Mouse (Mus musculus): ENCODE data around the gene Mospd1. TPM values are rescaled to one million over a fixed set of nuclear protein-coding genes. Genes with fewer than 3 reads are reported as not detected.
A peak's percentile ranks its signal among the peaks of the same experiment; 100 is the strongest.

Mospd1 gene
- polyA plus RNA-seq (2014; fragmentation: Nextera tagmentation; extraction: Ambion mirVana), result 51.1 and 54.2 TPM in 2 replicates

DNA sequence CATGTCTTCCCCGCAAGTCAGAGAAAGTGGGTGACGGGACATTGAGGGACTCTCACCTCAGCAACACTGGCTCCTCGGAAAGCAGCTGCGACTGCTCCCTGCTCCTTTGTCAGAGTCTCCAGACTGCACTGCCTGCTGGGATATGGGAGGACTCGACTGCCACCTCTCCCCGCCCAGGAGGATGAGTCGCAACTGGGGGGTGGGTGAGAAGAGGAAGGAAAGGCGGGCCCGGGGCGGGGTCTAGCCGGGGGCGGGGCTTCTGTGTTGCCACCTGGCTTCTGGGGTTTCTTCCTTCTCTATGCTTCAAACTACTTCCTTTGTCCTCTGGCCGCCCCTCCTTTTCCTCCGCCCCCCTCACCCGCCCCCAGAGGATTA is at the start of gene Mospd1:
TSS of gene Mospd1 (minus strand) at position 137 of the 375 bp plus-strand sequence.
- no peaks in the 10 kb centered on the region for H3K27me3 ChIP-seq (ENCODE audit: control insufficient read depth, insufficient read depth, low read length)
- 25% methylated on average over 8 of the region's 15 CpGs for WGBS (ENCODE audit: insufficient replicate concordance)
- no peaks in the 10 kb centered on the region for H3K9me3 ChIP-seq (replicated peaks; ENCODE audit: control insufficient read depth, low read length)
- H3K4me3 ChIP-seq (ENCODE audit: low read depth, low read length), result peak within 1 kb of the TSS; percentile 51
- H3K4me1 ChIP-seq (ENCODE audit: control insufficient read depth, insufficient read depth, low read length), result no peaks in the 10 kb centered on the region; the same call in 1 of the 2 replicates
- ATAC-seq (replicated peaks; ENCODE audit: insufficient number of reproducible peaks, low FRiP score, low TSS enrichment), result peak; percentile 95
- peak within 1 kb of the TSS; percentile 65 for H3K27ac ChIP-seq (ENCODE audit: low read depth, low read length)
- no peaks in the 10 kb centered on the region for H3K36me3 ChIP-seq (ENCODE audit: control insufficient read depth, insufficient read depth, low read length)
- H3K9ac ChIP-seq (ENCODE audit: low read depth, low read length), result peak within 1 kb of the TSS; percentile 80
- peak within 1 kb of the TSS; percentile 62 for H3K4me2 ChIP-seq

DNA sequence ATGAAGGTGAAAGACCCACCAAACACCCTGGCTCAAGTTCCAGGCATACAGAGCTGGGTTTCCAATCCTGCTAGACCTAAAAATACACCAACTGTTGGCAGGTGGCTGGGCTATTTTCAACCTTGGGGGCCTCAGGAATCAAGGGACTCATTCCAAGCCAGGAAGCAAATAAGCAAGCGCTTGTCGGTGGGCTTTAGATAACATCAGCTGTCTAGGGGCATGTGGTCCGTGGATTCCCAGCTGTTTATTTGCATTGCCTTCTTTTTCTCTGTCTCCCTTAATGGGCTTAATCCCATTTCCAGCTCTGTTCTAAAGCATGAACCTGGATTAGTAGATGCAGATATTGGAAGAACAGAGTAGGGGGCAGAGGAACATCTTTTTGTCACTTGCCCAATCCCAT is 16.1 kb upstream of the Mospd1 start:
- Histone ChIP-seq H3K4me3 (ENCODE audit: low read depth, low read length) (no peak overlapping the region), H3K9ac (ENCODE audit: low read depth, low read length) (no peak overlapping the region), H3K27me3 (ENCODE audit: control insufficient read depth, insufficient read depth, low read length) (no peaks in the 10 kb centered on the region), H3K4me1 (ENCODE audit: control insufficient read depth, insufficient read depth, low read length) (no peaks in the 10 kb centered on the region), H3K9me3 (replicated peaks; ENCODE audit: control insufficient read depth, low read length) (no peaks in the 10 kb centered on the region), H3K36me3 (ENCODE audit: control insufficient read depth, insufficient read depth, low read length) (no peaks in the 10 kb centered on the region), H3K4me2 (no peak overlapping the region), H3K27ac (ENCODE audit: low read depth, low read length) (peak overlapping the region; percentile 59; the same call in 1 of the 2 replicates)
- WGBS (ENCODE audit: insufficient replicate concordance), result 28% methylated on average over 3 of the region's 3 CpGs
- ATAC-seq (replicated peaks; ENCODE audit: insufficient number of reproducible peaks, low FRiP score, low TSS enrichment), result no peak

DNA sequence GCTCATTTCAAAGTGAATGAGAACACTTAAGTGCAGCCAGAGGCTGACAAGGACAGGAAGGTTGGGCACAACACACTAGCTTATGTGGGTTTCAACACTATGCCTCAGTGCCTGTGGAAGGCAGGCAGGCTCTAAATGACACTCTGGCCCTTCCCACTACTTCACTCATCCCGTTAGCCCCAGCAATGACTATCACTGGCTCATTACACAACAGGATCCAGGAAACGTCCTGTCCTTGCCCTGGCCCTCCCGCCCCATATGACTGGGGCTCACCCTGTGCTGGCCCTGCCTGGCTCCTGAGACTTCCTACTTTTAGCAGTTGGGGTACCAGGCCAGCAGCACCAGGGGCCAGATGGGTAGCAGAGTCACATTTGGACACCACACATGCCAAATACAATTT is 12.8 kb upstream of the Mospd1 start:
- H3K4me3 ChIP-seq (ENCODE audit: low read depth, low read length), result no peak overlapping the region
- no peak overlapping the region for H3K27ac ChIP-seq (ENCODE audit: low read depth, low read length)
- H3K27me3 ChIP-seq (ENCODE audit: control insufficient read depth, insufficient read depth, low read length), result no peaks in the 10 kb centered on the region
- no peaks in the 10 kb centered on the region for H3K9me3 ChIP-seq (replicated peaks; ENCODE audit: control insufficient read depth, low read length)
- ATAC-seq (replicated peaks; ENCODE audit: insufficient number of reproducible peaks, low FRiP score, low TSS enrichment), result no peak
- no peak overlapping the region for H3K9ac ChIP-seq (ENCODE audit: low read depth, low read length)
- no peak overlapping the region for H3K4me2 ChIP-seq
- 29% methylated on average over 3 of the region's 3 CpGs for WGBS (ENCODE audit: insufficient replicate concordance)
- no peaks in the 10 kb centered on the region for H3K36me3 ChIP-seq (ENCODE audit: control insufficient read depth, insufficient read depth, low read length)
- H3K4me1 ChIP-seq (ENCODE audit: control insufficient read depth, insufficient read depth, low read length), result no peaks in the 10 kb centered on the region

DNA sequence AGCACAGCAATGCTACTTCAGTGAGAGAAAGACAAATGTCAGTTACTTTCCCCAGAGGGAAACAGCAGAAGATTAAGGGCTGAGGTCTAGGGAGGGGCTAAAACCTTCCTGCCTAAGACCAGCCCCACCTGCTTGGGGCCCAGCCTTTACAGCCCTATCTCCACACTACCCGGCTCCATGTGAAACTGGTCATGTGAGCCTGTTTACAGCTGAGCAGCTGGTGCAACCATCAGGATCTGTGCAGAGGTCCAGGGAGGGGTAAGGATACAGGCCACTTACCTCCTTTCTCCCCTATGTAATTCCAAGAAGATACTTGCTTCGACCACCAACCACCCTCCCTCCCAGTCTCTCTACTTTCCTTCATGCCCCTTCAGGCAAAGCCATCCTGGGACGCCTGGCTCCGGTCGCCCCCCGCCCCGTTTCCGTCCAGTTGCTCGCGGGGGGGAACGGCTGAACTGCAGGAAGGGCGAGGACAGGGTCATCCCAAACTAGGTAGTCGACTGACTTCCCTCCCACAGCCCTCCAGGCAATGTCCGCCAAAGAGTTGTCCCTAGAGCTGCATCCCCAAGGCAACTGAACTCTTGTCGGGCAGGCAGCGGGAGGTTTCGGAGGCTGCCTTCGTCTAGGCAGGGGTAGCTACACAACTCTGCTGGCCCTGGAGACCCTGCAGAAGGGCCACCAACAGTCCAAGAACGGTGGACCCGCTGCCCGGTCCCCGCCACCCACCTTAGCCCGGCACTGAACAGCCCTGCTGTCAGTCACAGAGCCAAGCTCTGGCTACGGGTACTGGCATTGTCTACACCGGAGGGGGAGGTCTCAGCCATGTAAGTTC is 552 bp downstream of the Mospd1 start:
- ATAC-seq (replicated peaks; ENCODE audit: insufficient number of reproducible peaks, low FRiP score, low TSS enrichment), result peak; percentile 91
- H3K9ac ChIP-seq (ENCODE audit: low read depth, low read length), result peak overlapping the region; percentile 80

DNA sequence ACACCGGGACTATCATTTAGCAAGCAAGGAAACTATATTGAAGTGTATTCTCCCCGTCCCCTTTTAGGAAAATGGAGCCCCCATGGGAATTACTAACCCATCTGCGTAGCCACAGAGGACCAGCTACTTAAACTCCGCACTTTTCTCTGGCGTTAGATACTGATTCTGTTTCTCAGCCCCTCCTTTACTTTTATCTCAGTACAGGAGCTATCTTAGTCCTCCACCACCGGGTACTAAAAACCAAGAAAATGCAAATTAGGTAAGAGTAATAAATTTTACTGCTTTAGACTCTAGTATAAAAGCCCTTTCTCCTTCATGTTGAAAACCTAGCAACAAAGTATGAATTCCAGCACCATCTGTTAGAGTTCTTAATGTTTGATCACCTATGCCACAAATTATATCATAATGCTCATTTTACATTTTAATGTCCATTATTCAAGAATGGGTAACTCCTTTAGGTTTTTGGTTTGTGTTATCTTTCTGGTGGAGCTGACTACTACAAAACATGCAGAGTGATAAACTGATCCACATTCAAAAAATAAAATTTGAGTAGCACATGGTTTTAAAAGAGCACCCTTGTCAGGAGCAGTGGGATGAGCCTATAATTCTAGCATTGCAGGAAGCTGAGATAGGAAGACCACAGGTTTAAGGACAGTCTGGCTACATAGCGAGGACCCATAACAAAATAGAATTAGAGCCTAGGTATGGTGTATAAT is 5.5 kb downstream of the Mospd1 start:
- Histone ChIP-seq H3K27ac (ENCODE audit: low read depth, low read length) (no peak overlapping the region), H3K4me1 (ENCODE audit: control insufficient read depth, insufficient read depth, low read length) (no peaks in the 10 kb centered on the region; the same call in 1 of the 2 replicates), H3K4me3 (ENCODE audit: low read depth, low read length) (no peak overlapping the region), H3K36me3 (ENCODE audit: control insufficient read depth, insufficient read depth, low read length) (no peaks in the 10 kb centered on the region), H3K9ac (ENCODE audit: low read depth, low read length) (no peak overlapping the region), H3K9me3 (replicated peaks; ENCODE audit: control insufficient read depth, low read length) (no peaks in the 10 kb centered on the region), H3K27me3 (ENCODE audit: control insufficient read depth, insufficient read depth, low read length) (no peaks in the 10 kb centered on the region), H3K4me2 (no peak overlapping the region)
- 67% methylated on average over 7 of the region's 7 CpGs for WGBS (ENCODE audit: insufficient replicate concordance)
- ATAC-seq (replicated peaks; ENCODE audit: insufficient number of reproducible peaks, low FRiP score, low TSS enrichment), result no peak

More for the DNA sequence above, 552 bp downstream of the Mospd1 start:
- Histone ChIP-seq H3K4me1 (ENCODE audit: control insufficient read depth, insufficient read depth, low read length) (no peaks in the 10 kb centered on the region; the same call in 1 of the 2 replicates), H3K27me3 (ENCODE audit: control insufficient read depth, insufficient read depth, low read length) (no peaks in the 10 kb centered on the region), H3K9me3 (replicated peaks; ENCODE audit: control insufficient read depth, low read length) (no peaks in the 10 kb centered on the region), H3K4me3 (ENCODE audit: low read depth, low read length) (peak overlapping the region; percentile 51), H3K27ac (ENCODE audit: low read depth, low read length) (peak overlapping the region; percentile 65), H3K4me2 (peak overlapping the region; percentile 62), H3K36me3 (ENCODE audit: control insufficient read depth, insufficient read depth, low read length) (no peaks in the 10 kb centered on the region)
- 16% methylated on average over 25 of the region's 25 CpGs for WGBS (ENCODE audit: insufficient replicate concordance)

DNA sequence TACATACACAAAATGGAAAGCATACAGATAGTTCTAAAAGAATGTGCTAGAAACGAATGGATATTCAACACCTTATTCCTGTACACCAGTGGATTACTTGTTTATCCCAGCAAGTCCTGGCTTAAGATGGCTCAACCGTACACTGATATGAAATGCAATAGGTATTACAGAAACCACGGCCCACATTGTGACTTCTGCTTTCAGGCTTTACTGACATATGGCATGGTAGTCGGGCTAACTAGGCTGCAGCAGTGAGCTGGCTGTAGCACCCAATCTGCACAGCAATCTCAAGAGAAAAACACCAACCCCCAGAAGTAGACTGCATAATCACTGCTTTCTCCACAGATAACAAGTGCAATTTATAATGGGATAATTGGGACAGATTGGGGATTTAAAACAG is 21.9 kb downstream of the Mospd1 start:
- 87% methylated on average over 4 of the region's 4 CpGs for WGBS (ENCODE audit: insufficient replicate concordance)
- Histone ChIP-seq H3K4me1 (ENCODE audit: control insufficient read depth, insufficient read depth, low read length) (no peaks in the 10 kb centered on the region), H3K9ac (ENCODE audit: low read depth, low read length) (no peak overlapping the region), H3K27me3 (ENCODE audit: control insufficient read depth, insufficient read depth, low read length) (no peaks in the 10 kb centered on the region), H3K27ac (ENCODE audit: low read depth, low read length) (no peak overlapping the region), H3K36me3 (ENCODE audit: control insufficient read depth, insufficient read depth, low read length) (no peaks in the 10 kb centered on the region), H3K9me3 (replicated peaks; ENCODE audit: control insufficient read depth, low read length) (no peaks in the 10 kb centered on the region), H3K4me2 (no peak overlapping the region), H3K4me3 (ENCODE audit: low read depth, low read length) (no peak overlapping the region)
- no peak for ATAC-seq (replicated peaks; ENCODE audit: insufficient number of reproducible peaks, low FRiP score, low TSS enrichment)

DNA sequence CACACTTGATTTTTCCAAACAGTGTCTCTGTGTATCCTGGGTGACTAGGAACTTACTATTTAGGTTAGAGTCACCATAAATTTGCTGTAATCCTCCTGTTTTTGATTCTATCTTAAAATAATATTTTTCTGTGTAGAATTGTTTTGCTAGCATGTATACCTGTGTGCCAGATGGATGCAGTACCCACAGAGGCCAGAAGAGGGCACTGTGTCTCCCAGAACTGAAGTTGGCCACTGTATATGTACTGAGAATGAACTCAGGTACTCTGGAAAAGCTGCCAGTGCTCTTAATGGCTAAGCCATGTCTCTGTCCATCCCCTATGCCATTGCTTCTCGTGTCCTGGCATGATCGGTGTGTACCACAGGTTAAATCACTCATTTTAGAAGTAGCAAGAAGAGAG is 28.8 kb downstream of the Mospd1 start:
- Histone ChIP-seq H3K9me3 (replicated peaks; ENCODE audit: control insufficient read depth, low read length) (no peaks in the 10 kb centered on the region), H3K4me1 (ENCODE audit: control insufficient read depth, insufficient read depth, low read length) (no peaks in the 10 kb centered on the region), H3K4me2 (no peak overlapping the region), H3K27me3 (ENCODE audit: control insufficient read depth, insufficient read depth, low read length) (no peaks in the 10 kb centered on the region), H3K9ac (ENCODE audit: low read depth, low read length) (no peak overlapping the region), H3K4me3 (ENCODE audit: low read depth, low read length) (no peak overlapping the region), H3K36me3 (ENCODE audit: control insufficient read depth, insufficient read depth, low read length) (no peaks in the 10 kb centered on the region), H3K27ac (ENCODE audit: low read depth, low read length) (no peak overlapping the region)
- WGBS (ENCODE audit: insufficient replicate concordance), result 65% methylated on average over 2 of the region's 2 CpGs
- no peak for ATAC-seq (replicated peaks; ENCODE audit: insufficient number of reproducible peaks, low FRiP score, low TSS enrichment)

DNA sequence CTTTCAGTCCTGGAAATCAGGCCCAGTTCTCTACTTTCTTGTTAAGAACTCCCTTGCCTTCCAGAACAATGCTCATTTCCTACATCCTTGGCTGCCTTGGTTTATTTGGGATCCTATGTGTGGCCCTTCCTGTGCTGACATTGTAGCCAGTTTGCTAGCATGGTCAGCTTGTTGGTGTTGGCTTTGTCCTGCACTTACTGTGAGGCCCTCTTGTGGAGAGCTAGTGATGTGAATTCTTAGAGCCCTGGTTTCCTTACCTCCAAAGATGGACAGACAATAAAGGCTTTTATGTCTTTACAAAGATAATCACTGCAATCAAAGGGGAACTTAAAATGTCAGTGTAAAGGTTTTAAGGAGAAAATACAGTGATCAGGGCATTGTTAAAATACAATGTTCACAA is 32.9 kb downstream of the Mospd1 start:
- H3K9me3 ChIP-seq (replicated peaks; ENCODE audit: control insufficient read depth, low read length), result no peaks in the 10 kb centered on the region
- no peaks in the 10 kb centered on the region for H3K36me3 ChIP-seq (ENCODE audit: control insufficient read depth, insufficient read depth, low read length)

More for the DNA sequence above, 32.9 kb downstream of the Mospd1 start:
- Histone ChIP-seq H3K4me2 (no peak overlapping the region), H3K9ac (ENCODE audit: low read depth, low read length) (no peak overlapping the region), H3K4me1 (ENCODE audit: control insufficient read depth, insufficient read depth, low read length) (no peaks in the 10 kb centered on the region), H3K27ac (ENCODE audit: low read depth, low read length) (no peak overlapping the region), H3K27me3 (ENCODE audit: control insufficient read depth, insufficient read depth, low read length) (no peaks in the 10 kb centered on the region), H3K4me3 (ENCODE audit: low read depth, low read length) (no peak overlapping the region)
- ATAC-seq (replicated peaks; ENCODE audit: insufficient number of reproducible peaks, low FRiP score, low TSS enrichment), result no peak

Data from heart, embryonic 11.5 days (tissue).